Mouse (Mus musculus) small intestine, adult 10 weeks (tissue): Measurements from ENCODE around the gene Mfap1a. TPM values are rescaled to one million over a fixed set of nuclear protein-coding genes. Genes with fewer than 3 reads are reported as not detected.

ENCODE experiments used
- polyA plus RNA-seq: library from polyadenylated mRNA; stranded (reverse); fragments of 350-450 nt; fragmentation: Illumina TruSeq; extraction: RNeasy Lipid Tissue Mini Kit (QIAGEN cat#74804); gene quantifications from one replicate; pipeline ENCODE4 v1.2.3, GENCODE M21; 2014; ENCODE audit warnings: low replicate concordance

Mfap1a gene
- polyA plus RNA-seq, result 47.1 TPM

GRCm38 (mm10) chr2:121505942-121506882, at the start of gene Mfap1a, which contains the start of gene Wdr76:
TSS of gene Mfap1a (minus strand) at chr2:121506665.
TSS of gene Wdr76 (plus strand) at chr2:121506723.

GRCm38 (mm10) chr2:121473301-121474179, 32.9 kb downstream of the Mfap1a start, which contains the start of gene Mfap1b:
TSS of gene Mfap1b (minus strand) at chr2:121474067.

GRCm38 (mm10) chr2:121456692-121457642, 49.5 kb downstream of the Mfap1a start, which contains the start of gene Serinc4:
TSS of gene Serinc4 (minus strand) at chr2:121456781.

GRCm38 (mm10) chr2:121452990-121453389, 53.5 kb downstream of the Mfap1a start, which contains the start of gene Hypk:
TSS of gene Hypk (plus strand) at chr2:121453290.

GRCm38 (mm10) chr2:121448739-121449535, 57.5 kb downstream of the Mfap1a start, which contains the start of gene Serf2:
TSS of gene Serf2 (plus strand) at chr2:121449195.

GRCm38 (mm10) chr2:121444178-121444577, 62.3 kb downstream of the Mfap1a start, which contains the start of gene Ell3:
TSS of gene Ell3 (minus strand) at chr2:121444278.

Other genes starting within 250 kb of the Mfap1a start
- 4.9 TPM for gene Trp53bp1, start 235.3 kb downstream of the Mfap1a start, polyA plus RNA-seq
- 0.41 TPM for gene Map1a, start 217.1 kb downstream of the Mfap1a start, polyA plus RNA-seq
- gene Ppip5k1, start 151.3 kb downstream of the Mfap1a start, polyA plus RNA-seq, result 21.1 TPM
- 165 TPM for gene Ckmt1, start 149.0 kb downstream of the Mfap1a start, polyA plus RNA-seq
- not detected for gene Strc, start 119.5 kb downstream of the Mfap1a start, polyA plus RNA-seq
- gene Pdia3, start 92.9 kb downstream of the Mfap1a start, polyA plus RNA-seq, result 1,161 TPM
- 1.7 TPM for gene Catsper2, start 92.9 kb downstream of the Mfap1a start, polyA plus RNA-seq
- gene Ell3, start 62.4 kb downstream of the Mfap1a start, polyA plus RNA-seq, result 4.3 TPM
- 88.0 TPM for gene Serf2, start 57.5 kb downstream of the Mfap1a start, polyA plus RNA-seq
- 28.7 TPM for gene Hypk, start 53.4 kb downstream of the Mfap1a start, polyA plus RNA-seq
- not detected for gene Serinc4, start 49.9 kb downstream of the Mfap1a start, polyA plus RNA-seq
- gene Mfap1b, start 32.6 kb downstream of the Mfap1a start, polyA plus RNA-seq, result 32.3 TPM
- gene Wdr76, start 58 bp upstream of the Mfap1a start, polyA plus RNA-seq, result 13.4 TPM